Comparison of ENCODE assay signal across 35 mouse cellular contexts in genomic region chr7:34348011-34348410, GRCm38 (mm10). TPM values are rescaled to one million over a fixed set of nuclear protein-coding genes. Genes with fewer than 3 reads are reported as not detected.
DNase-seq lines count a peak whose midpoint lies in the region; ATAC-seq and TF ChIP-seq lines count a peak whose summit lies in the region.
"Had no signal": no experiment of that assay in that cellular context is flagged by ENCODE, and none has a peak within 500 bp of the region (broad histone marks: within the 10 kb centered on the region; RNA-seq: fewer than 3 reads in every experiment).

No protein-coding gene starts in this region.

- H3K9me3 ChIP-seq in MEL (replicated peaks; ENCODE audit: insufficient read depth, low read length), result no peaks in the 10 kb centered on the region
- H3K9me3 ChIP-seq in kidney, embryonic 14.5 days (ENCODE audit: control insufficient read depth, low read length), result no peaks in the 10 kb centered on the region
- H3K9me3 ChIP-seq: embryonic facial prominence, embryonic 10.5 days; embryonic facial prominence, embryonic 15.5 days; heart, embryonic 12.5 days; hindbrain, embryonic 10.5 days; hindbrain, embryonic 15.5 days; limb, embryonic 10.5 days; limb, embryonic 15.5 days; neural tube, embryonic 13.5 days had no signal

- no peak for DNase-seq in left cerebral cortex, adult 2 months (ENCODE audit: extremely low spot score in 1 of 2, low spot score in 2 of 2)
- no peak for DNase-seq in left cerebral cortex, postnatal 36 days (ENCODE audit: low spot score in 2 of 2)
- peak; percentile 51 for DNase-seq in MEL (ENCODE audit: low read depth, low spot score)
- DNase-seq in lung, postnatal 10 days, result no peak
- DNase-seq in cerebellum, postnatal 14 days, result no peak
- DNase-seq: adrenal gland, postnatal 14 days; B cell, adult 2 months; cerebellum, adult 2 months; cerebellum, postnatal 25 days; gastrocnemius, adult 2 months; gastrocnemius, postnatal 36 days; heart, adult 2 months; kidney, adult 11 months; kidney, postnatal 36 days; lung, embryonic 14.5 days; right cerebral cortex, postnatal 25 days; spleen, adult 18-20 months; thymus, adult 18-20 months; thymus, postnatal 36 days had no signal

- no peak overlapping the region for H3K9ac ChIP-seq in MEL (ENCODE audit: control insufficient read depth, low read depth, low read length, poor library complexity, severe bottlenecking)
- H3K9ac ChIP-seq in kidney, embryonic 14.5 days (ENCODE audit: low read depth, low read length), result no peak overlapping the region
- H3K9ac ChIP-seq: embryonic facial prominence, embryonic 15.5 days; heart, embryonic 12.5 days; hindbrain, embryonic 15.5 days; limb, embryonic 15.5 days; liver, embryonic 14.5 days; lung, embryonic 14.5 days; neural tube, embryonic 13.5 days had no signal

- no peak overlapping the region for H3K4me3 ChIP-seq in left cerebral cortex, adult 2 months
- no peak overlapping the region for H3K4me3 ChIP-seq in MEL (ENCODE audit: control insufficient read depth in 1 of 2, insufficient read depth in 1 of 2, low read depth in 2 of 2, low read length in 2 of 2)
- H3K4me3 ChIP-seq in embryonic fibroblast, embryonic 13.5 days (ENCODE audit: insufficient read depth, low read length), result no peak overlapping the region
- no peak overlapping the region for H3K4me3 ChIP-seq in kidney, embryonic 14.5 days (ENCODE audit: low read length)
- H3K4me3 ChIP-seq: embryonic facial prominence, embryonic 10.5 days; embryonic facial prominence, embryonic 15.5 days; gastrocnemius, adult 2 months; heart, adult 2 months; heart, embryonic 12.5 days; hindbrain, embryonic 10.5 days; hindbrain, embryonic 15.5 days; layer of hippocampus, adult 2 months; limb, embryonic 10.5 days; limb, embryonic 15.5 days; neural tube, embryonic 13.5 days had no signal

- no peaks in the 10 kb centered on the region for H3K79me2 ChIP-seq in MEL (ENCODE audit: control insufficient read depth, insufficient read depth, low read length, poor library complexity)

- H3K27me3 ChIP-seq in MEL (ENCODE audit: control insufficient read depth in 1 of 2, insufficient read depth in 2 of 2, low read length in 2 of 2), result no peaks in the 10 kb centered on the region
- H3K27me3 ChIP-seq in kidney, embryonic 14.5 days (ENCODE audit: control insufficient read depth, insufficient read depth, low read length), result no peaks in the 10 kb centered on the region
- H3K27me3 ChIP-seq: CH12.LX; embryonic facial prominence, embryonic 15.5 days; heart, embryonic 12.5 days; hindbrain, embryonic 15.5 days; limb, embryonic 15.5 days; neural tube, embryonic 13.5 days had no signal

- no peak for TF ChIP-seq CTCF in left cerebral cortex, adult 2 months (IDR thresholded peaks at IDR 0.05)
- no peak for TF ChIP-seq CTCF in MEL (IDR thresholded peaks at IDR 0.05 in 2 of 3, conservative IDR thresholded peaks at IDR 0.05 in 1 of 3; ENCODE audit: control insufficient read depth in 1 of 3, insufficient read depth in 1 of 3, low read depth in 2 of 3, low read length in 3 of 3, poor library complexity in 1 of 3, severe bottlenecking in 1 of 3)
- no peak for TF ChIP-seq CTCF in embryonic fibroblast, embryonic 13.5 days (IDR thresholded peaks at IDR 0.05; ENCODE audit: borderline replicate concordance, insufficient read depth, low read length)

- WGBS in kidney, embryonic 14.5 days, result 88% methylated on average over 1 of the region's 1 CpGs

- no peak for TF ChIP-seq EP300 in MEL (IDR thresholded peaks at IDR 0.05; ENCODE audit: low read depth in 1 of 2, low read length in 2 of 2)

- H3K36me3 ChIP-seq in MEL (ENCODE audit: control insufficient read depth in 1 of 2, insufficient read depth in 2 of 2, low read length in 2 of 2), result peaks cover 27 to 54% of the 10 kb centered on the region in 2 experiments
- H3K36me3 ChIP-seq in kidney, embryonic 14.5 days (ENCODE audit: control insufficient read depth, insufficient read depth, low read length), result peaks cover 94% of the 10 kb centered on the region

- TF ChIP-seq RAD21 in MEL (IDR thresholded peaks at IDR 0.05; ENCODE audit: low read depth, low read length), result no peak

- peaks cover 11 to 17% of the 10 kb centered on the region in 2 experiments for H3K4me1 ChIP-seq in MEL (ENCODE audit: control insufficient read depth in 1 of 2, insufficient read depth in 2 of 2, low read length in 2 of 2)
- H3K4me1 ChIP-seq in embryonic fibroblast, embryonic 13.5 days (ENCODE audit: control insufficient read depth, insufficient read depth, low read length), result peaks cover 23% of the 10 kb centered on the region
- no peaks in the 10 kb centered on the region for H3K4me1 ChIP-seq in kidney, embryonic 14.5 days (ENCODE audit: control insufficient read depth, insufficient read depth, low read length)
- H3K4me1 ChIP-seq: embryonic facial prominence, embryonic 10.5 days; embryonic facial prominence, embryonic 15.5 days; hindbrain, embryonic 10.5 days; hindbrain, embryonic 15.5 days; limb, embryonic 10.5 days; limb, embryonic 15.5 days; neural tube, embryonic 13.5 days had no signal

- peak overlapping the region; percentile 19; the same call in 1 of the 2 replicates for H3K27ac ChIP-seq in left cerebral cortex, adult 2 months
- peak overlapping the region; percentile 29; the same call in 1 of the 2 replicates for H3K27ac ChIP-seq in MEL (ENCODE audit: control insufficient read depth, low read depth, low read length)
- H3K27ac ChIP-seq in embryonic fibroblast, embryonic 13.5 days (ENCODE audit: insufficient read depth, low read length), result peak overlapping the region; percentile 98
- H3K27ac ChIP-seq in kidney, embryonic 14.5 days (ENCODE audit: low read depth, low read length), result no peak overlapping the region
- H3K27ac ChIP-seq: embryonic facial prominence, embryonic 10.5 days; embryonic facial prominence, embryonic 15.5 days; gastrocnemius, adult 2 months; heart, adult 2 months; hindbrain, embryonic 10.5 days; hindbrain, embryonic 15.5 days; layer of hippocampus, adult 2 months; limb, embryonic 10.5 days; limb, embryonic 15.5 days; liver, embryonic 14.5 days; neural tube, embryonic 13.5 days had no signal

- no peak overlapping the region for H3K4me2 ChIP-seq in kidney, embryonic 14.5 days (replicated peaks; ENCODE audit: low read depth, low read length)
- H3K4me2 ChIP-seq: embryonic facial prominence, embryonic 15.5 days; heart, embryonic 12.5 days; hindbrain, embryonic 15.5 days; limb, embryonic 15.5 days; lung, embryonic 14.5 days; midbrain, embryonic 11.5 days; neural tube, embryonic 13.5 days had no signal

- intact Hi-C loops in left cerebral cortex, adult 2 months (cut with DNase I), result loop anchor here (2.0 kb wide), 1 partner anchor 81 kb away; no protein-coding TSS in a partner anchor
- intact Hi-C loops in left cerebral cortex, postnatal 36 days (cut with DNase I), result no loop called here

- no peak for ATAC-seq in kidney, embryonic 14.5 days (ENCODE audit: low FRiP score, low TSS enrichment)
- ATAC-seq: forebrain, embryonic 14.5 days; inflammation-experienced regulatory T-cells, adult 6 months had no signal

- no peak for TF ChIP-seq POLR2A in MEL (IDR thresholded peaks at IDR 0.05; ENCODE audit: control insufficient read depth in 1 of 2, insufficient read depth in 1 of 2, low read depth in 1 of 2, low read length in 2 of 2, poor library complexity in 1 of 2)
- no peak for TF ChIP-seq POLR2A in embryonic fibroblast, embryonic 13.5 days (IDR thresholded peaks at IDR 0.05; ENCODE audit: low read depth, low read length)

TF ChIP-seq in MEL, 35 proteins besides CTCF, POLR2A, EP300 and RAD21:
- no peak for TF ChIP-seq MAZ (IDR thresholded peaks at IDR 0.05; ENCODE audit: low read depth, low read length)
- TF ChIP-seq ETS1 (IDR thresholded peaks at IDR 0.05; ENCODE audit: low read depth, low read length), result peak; percentile 28; the same call in 1 of the 2 replicates

RNA-seq across cellular contexts. Expression of gene 4931406P16Rik, which starts 34.7 kb away (rescaled TPM):
- 10 to 100 TPM; 40.7 to 42.8 TPM for total RNA-seq in left cerebral cortex, adult 2 months (2021)
- total RNA-seq in left cerebral cortex, postnatal 36 days (2021), result 10 to 100 TPM; 38.6 to 49.4 TPM
- total RNA-seq in MEL (2012; rRNA removed), result 7.8 and 9.5 TPM in 2 replicates
- polyA plus RNA-seq in MEL (2012; ENCODE audit: insufficient read depth in 1 of 2, insufficient read length in 2 of 2, low read depth in 1 of 2, low replicate concordance in 2 of 2, missing spikeins in 1 of 2), result 10 to 100 TPM in 1 of 2 experiments, not detected in 1; 18.0 TPM
- polyA plus RNA-seq in embryonic fibroblast, embryonic 13.5 days (2011; ENCODE audit: insufficient read length, low read depth, missing spikeins), result 49.8 and 62.1 TPM in 2 replicates
- polyA plus RNA-seq in kidney, embryonic 14.5 days (2014; fragmentation: Nextera tagmentation; extraction: Ambion mirVana), result 45.5 and 45.7 TPM in 2 replicates

RNA-seq across cellular contexts. Expression of gene Lsm14a, which starts 45.1 kb away (rescaled TPM):
- 10 to 100 TPM; 78.4 to 92.0 TPM for total RNA-seq in left cerebral cortex, adult 2 months (2021)
- total RNA-seq in left cerebral cortex, postnatal 36 days (2021), result 10 to 100 TPM; 80.9 to 83.4 TPM
- total RNA-seq in MEL (2012; rRNA removed), result 66.4 and 70.1 TPM in 2 replicates
- polyA plus RNA-seq in MEL (2012; ENCODE audit: insufficient read depth in 1 of 2, insufficient read length in 2 of 2, low read depth in 1 of 2, low replicate concordance in 2 of 2, missing spikeins in 1 of 2), result 100 to 1,000 TPM; 233 to 371 TPM
- polyA plus RNA-seq in embryonic fibroblast, embryonic 13.5 days (2011; ENCODE audit: insufficient read length, low read depth, missing spikeins), result 131 and 166 TPM in 2 replicates
- 59.4 and 66.7 TPM in 2 replicates for polyA plus RNA-seq in kidney, embryonic 14.5 days (2014; fragmentation: Nextera tagmentation; extraction: Ambion mirVana)
